11 mouse cellular contexts compared by ENCODE assay signal in the genomic region with DNA sequence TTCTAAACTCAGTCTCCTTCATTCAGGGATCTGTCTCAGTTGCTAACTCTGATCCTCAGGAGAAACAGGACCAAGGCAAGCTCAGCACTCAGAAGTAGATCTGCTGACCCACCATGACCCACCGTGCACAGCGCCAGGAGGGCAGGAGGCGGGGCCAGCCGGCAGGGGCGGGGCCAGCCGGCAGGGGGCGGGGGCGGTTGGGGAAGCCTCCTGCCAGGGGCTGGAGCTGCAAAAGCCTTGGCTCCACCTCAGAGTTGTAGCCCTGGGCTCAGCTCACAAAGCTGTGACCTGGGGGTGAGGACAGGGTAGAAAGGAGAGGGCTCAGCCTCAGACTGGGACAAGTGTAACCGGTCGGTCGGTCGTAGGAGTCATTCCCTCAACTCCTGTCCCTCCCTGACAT. TPM values are rescaled to one million over a fixed set of nuclear protein-coding genes. Genes with fewer than 3 reads are reported as not detected.
DNase-seq lines count a peak whose midpoint lies in the region; ATAC-seq and TF ChIP-seq lines count a peak whose summit lies in the region.
"Had no signal": no experiment of that assay in that cellular context is flagged by ENCODE, and none has a peak within 500 bp of the region (broad histone marks: within the 10 kb centered on the region; RNA-seq: fewer than 3 reads in every experiment).

No protein-coding gene starts in this region.

- H3K9ac ChIP-seq in forebrain, embryonic 13.5 days, result no peak overlapping the region
- no peak overlapping the region for H3K9ac ChIP-seq in forebrain, embryonic 12.5 days
- H3K9ac ChIP-seq in embryonic facial prominence, embryonic 14.5 days (ENCODE audit: low read depth, low read length), result no peak overlapping the region
- H3K9ac ChIP-seq in midbrain, embryonic 16.5 days (ENCODE audit: low read depth, low read length), result 0 out of 2 replicates have a peak overlapping the region, but pooled peaks have one; percentile 30
- H3K9ac ChIP-seq: embryonic facial prominence, embryonic 12.5 days had no signal

- H3K4me2 ChIP-seq in forebrain, embryonic 13.5 days, result no peak overlapping the region
- H3K4me2 ChIP-seq in forebrain, embryonic 12.5 days, result no peak overlapping the region
- no peak overlapping the region for H3K4me2 ChIP-seq in embryonic facial prominence, embryonic 14.5 days (ENCODE audit: low read depth, low read length)
- H3K4me2 ChIP-seq in midbrain, embryonic 16.5 days (ENCODE audit: low read length), result no peak overlapping the region
- H3K4me2 ChIP-seq: embryonic facial prominence, embryonic 12.5 days had no signal

- 4% methylated on average over 12 of the region's 12 CpGs for WGBS in forebrain, embryonic 13.5 days
- 8% methylated on average over 12 of the region's 12 CpGs for WGBS in forebrain, embryonic 12.5 days
- 28% methylated on average over 4 of the region's 12 CpGs for whole genome bisulfite sequencing in embryonic facial prominence, embryonic 14.5 days
- 8% methylated on average over 12 of the region's 12 CpGs for WGBS in midbrain, embryonic 16.5 days

- H3K9me3 ChIP-seq in forebrain, embryonic 13.5 days (replicated peaks), result no peaks in the 10 kb centered on the region
- H3K9me3 ChIP-seq in forebrain, embryonic 12.5 days, result no peaks in the 10 kb centered on the region
- H3K9me3 ChIP-seq in embryonic facial prominence, embryonic 14.5 days (ENCODE audit: control insufficient read depth, low read length), result no peaks in the 10 kb centered on the region
- H3K9me3 ChIP-seq in midbrain, embryonic 16.5 days (replicated peaks; ENCODE audit: control insufficient read depth, low read length, poor library complexity, severe bottlenecking), result no peaks in the 10 kb centered on the region
- H3K9me3 ChIP-seq: embryonic facial prominence, embryonic 12.5 days had no signal

- ATAC-seq in forebrain, embryonic 13.5 days, result no peak
- no peak for ATAC-seq in forebrain, embryonic 12.5 days (ENCODE audit: low FRiP score)
- 0 out of 2 replicates have a peak, but pooled peaks have one; percentile 5 for ATAC-seq in embryonic facial prominence, embryonic 14.5 days (ENCODE audit: low read depth)
- no peak for ATAC-seq in midbrain, embryonic 16.5 days

- DNase-seq in kidney, postnatal 4 days, result peak; percentile 45 to 49
- no peak for DNase-seq in kidney, adult 8-10 months
- no peak for DNase-seq in embryonic facial prominence, embryonic 14.5 days (ENCODE audit: low spot score)
- DNase-seq in layer of hippocampus, adult 2 months (ENCODE audit: low spot score in 2 of 2), result no peak
- no peak for DNase-seq in right cerebral cortex, adult 18-20 months
- DNase-seq: gastrocnemius, postnatal 25 days; kidney, adult 18-20 months had no signal

- no peaks in the 10 kb centered on the region for H3K27me3 ChIP-seq in forebrain, embryonic 13.5 days
- no peaks in the 10 kb centered on the region for H3K27me3 ChIP-seq in forebrain, embryonic 12.5 days
- H3K27me3 ChIP-seq in embryonic facial prominence, embryonic 14.5 days (replicated peaks; ENCODE audit: control insufficient read depth, insufficient read depth, low read length), result no peaks in the 10 kb centered on the region
- H3K27me3 ChIP-seq in midbrain, embryonic 16.5 days (ENCODE audit: control insufficient read depth, insufficient read depth, low read depth, low read length), result no peaks in the 10 kb centered on the region
- H3K27me3 ChIP-seq: embryonic facial prominence, embryonic 12.5 days had no signal

- no peak overlapping the region for H3K4me3 ChIP-seq in forebrain, embryonic 13.5 days
- H3K4me3 ChIP-seq in forebrain, embryonic 12.5 days (replicated peaks), result no peak overlapping the region
- H3K4me3 ChIP-seq in embryonic facial prominence, embryonic 14.5 days (ENCODE audit: low read depth, low read length), result no peak overlapping the region
- no peak overlapping the region for H3K4me3 ChIP-seq in midbrain, embryonic 16.5 days (ENCODE audit: low read depth, low read length)
- H3K4me3 ChIP-seq in layer of hippocampus, adult 2 months, result no peak overlapping the region
- H3K4me3 ChIP-seq: embryonic facial prominence, embryonic 12.5 days had no signal

- TF ChIP-seq CTCF in layer of hippocampus, adult 2 months (conservative IDR thresholded peaks at IDR 0.05), result no peak; the same call in 1 of the 2 replicates

- H3K36me3 ChIP-seq in forebrain, embryonic 13.5 days (ENCODE audit: poor library complexity, severe bottlenecking), result no peaks in the 10 kb centered on the region
- no peaks in the 10 kb centered on the region for H3K36me3 ChIP-seq in forebrain, embryonic 12.5 days (replicated peaks)
- no peaks in the 10 kb centered on the region for H3K36me3 ChIP-seq in embryonic facial prominence, embryonic 14.5 days (ENCODE audit: control insufficient read depth, insufficient read depth, low read length)
- no peaks in the 10 kb centered on the region for H3K36me3 ChIP-seq in midbrain, embryonic 16.5 days (ENCODE audit: control insufficient read depth, insufficient read depth, low read length)
- H3K36me3 ChIP-seq: embryonic facial prominence, embryonic 12.5 days had no signal

- H3K27ac ChIP-seq in forebrain, embryonic 13.5 days, result peak overlapping the region; percentile 68; the same call in 1 of the 2 replicates
- no peak overlapping the region for H3K27ac ChIP-seq in forebrain, embryonic 12.5 days
- no peak overlapping the region for H3K27ac ChIP-seq in embryonic facial prominence, embryonic 14.5 days (replicated peaks; ENCODE audit: low read depth, low read length)
- H3K27ac ChIP-seq in midbrain, embryonic 16.5 days (ENCODE audit: low read length), result no peak overlapping the region
- no peak overlapping the region for H3K27ac ChIP-seq in layer of hippocampus, adult 2 months

- H3K4me1 ChIP-seq in forebrain, embryonic 13.5 days, result peaks cover 82% of the 10 kb centered on the region
- H3K4me1 ChIP-seq in forebrain, embryonic 12.5 days, result peaks cover 74% of the 10 kb centered on the region
- peaks cover 25% of the 10 kb centered on the region for H3K4me1 ChIP-seq in embryonic facial prominence, embryonic 14.5 days (ENCODE audit: control insufficient read depth, insufficient read depth, low read length)
- peaks cover 17% of the 10 kb centered on the region for H3K4me1 ChIP-seq in midbrain, embryonic 16.5 days (ENCODE audit: control insufficient read depth, insufficient read depth, low read length)

RNA-seq across cellular contexts. Expression of a gene that starts 38.9 kb away (rescaled TPM):
- 28.6 and 32.7 TPM in 2 replicates for polyA plus RNA-seq in forebrain, embryonic 13.5 days (2015; fragmentation: Nextera tagmentation; extraction: Ambion mirVana)
- polyA plus RNA-seq in forebrain, embryonic 12.5 days (2016; fragmentation: Nextera tagmentation; extraction: Ambion mirVana), result 29.9 and 30.7 TPM in 2 replicates
- 22.7 and 26.6 TPM in 2 replicates for polyA plus RNA-seq in embryonic facial prominence, embryonic 14.5 days (2014; fragmentation: Nextera tagmentation; extraction: Ambion mirVana)
- polyA plus RNA-seq in midbrain, embryonic 16.5 days (2015; fragmentation: Nextera tagmentation; extraction: Ambion mirVana), result 19.3 and 22.0 TPM in 2 replicates
- total RNA-seq in layer of hippocampus, adult 2 months (2021), result 10 to 100 TPM; 69.9 to 71.3 TPM

Comparison
In these comparisons a context has a peak if more than half of its experiments do, and no peak if none do; other contexts are left out.
1. DNase-seq: peak in kidney, postnatal 4 days (2 of 2); none in kidney, adult 8-10 months (0 of 2), embryonic facial prominence, embryonic 14.5 days (single experiment), layer of hippocampus, adult 2 months (0 of 2) and right cerebral cortex, adult 18-20 months (single experiment).